Mouse (Mus musculus) CH12.LX (cell line): ENCODE results near the gene Plppr5. TPM values are rescaled to one million over a fixed set of nuclear protein-coding genes. Genes with fewer than 3 reads are reported as not detected.

ENCODE experiments used
- DNase-seq: peaks from one replicate; pipeline ENCODE4 v3.0.0-alpha.2; 2013; ENCODE audit errors: extremely low read depth
- H3K27ac ChIP-seq: 2 replicates; pipeline ENCODE4 v1.5.1; 2012; ENCODE audit warnings: low read depth, mild to moderate bottlenecking, control low read depth, moderate library complexity; ENCODE audit not compliant: insufficient read depth
- H3K27me3 ChIP-seq: replicated peaks from 2 replicates; pipeline ENCODE3; 2012; ENCODE audit warnings: inconsistent platforms
- H3K36me3 ChIP-seq, 2 experiments: replicated peaks in 1 of 2; 2 replicates each; pipeline versions ENCODE3 to v1.6.1; 2012; ENCODE audit warnings: inconsistent platforms in 1 of 2, low read length in 1 of 2, mild to moderate bottlenecking in 1 of 2, mixed read lengths in 1 of 2, moderate library complexity in 1 of 2; ENCODE audit not compliant: control insufficient read depth in 1 of 2, insufficient read depth in 1 of 2
- H3K4me1 ChIP-seq, 2 experiments: 2 replicates each; pipeline ENCODE4 v1.6.1; 2012; ENCODE audit warnings: inconsistent platforms in 1 of 2, moderate library complexity in 1 of 2; ENCODE audit not compliant: insufficient read depth in 2 of 2, control insufficient read depth in 1 of 2
- H3K4me2 ChIP-seq: 2 replicates; pipeline ENCODE4 v1.6.1; 2012; ENCODE audit warnings: low read depth, mild to moderate bottlenecking, control low read depth; ENCODE audit not compliant: poor library complexity, insufficient read depth, severe bottlenecking
- H3K4me3 ChIP-seq, 3 experiments: fragments of 150-350 bp in 1 of 3; sonication (generic) in 1 of 3; replicated peaks in 1 of 3; 2 replicates each; pipeline versions ENCODE3 to v1.5.1; 2011 to 2012; ENCODE audit warnings: low read depth in 2 of 3, low read length in 2 of 3, mild to moderate bottlenecking in 2 of 3, moderate library complexity in 2 of 3, control low read depth in 1 of 3, improper control_type of control experiment in 1 of 3, inconsistent platforms in 1 of 3, mixed read lengths in 1 of 3; ENCODE audit not compliant: poor library complexity in 1 of 3
- H3K79me2 ChIP-seq: replicated peaks from 2 replicates; pipeline ENCODE4 v1.6.1; 2012; ENCODE audit warnings: mild to moderate bottlenecking, moderate library complexity; ENCODE audit not compliant: control insufficient read depth, poor library complexity, insufficient read depth, severe bottlenecking; ENCODE audit errors: extremely low read depth
- H3K9ac ChIP-seq: 2 replicates; pipeline ENCODE4 v1.6.1; 2012; ENCODE audit warnings: low read depth, mild to moderate bottlenecking, control low read depth, moderate library complexity; ENCODE audit not compliant: insufficient read depth
- H3K9me3 ChIP-seq: replicated peaks from 2 replicates; pipeline ENCODE3; 2012; ENCODE audit warnings: low read length, inconsistent platforms, mixed read lengths
- BHLHE40 ChIP-seq: IDR thresholded peaks from 2 replicates; pipeline ENCODE4 v1.6.1; 2011; ENCODE audit warnings: mild to moderate bottlenecking, low read depth, low read length, improper control_type of control experiment
- CHD2 ChIP-seq: IDR thresholded peaks from 2 replicates; pipeline ENCODE4 v1.6.1; 2011; ENCODE audit warnings: low read length, improper control_type of control experiment
- E2F4 ChIP-seq: IDR thresholded peaks from 2 replicates; pipeline ENCODE4 v1.6.1; 2011; ENCODE audit warnings: low read depth, low read length, improper control_type of control experiment; ENCODE audit not compliant: insufficient replicate concordance
- EP300 ChIP-seq: IDR thresholded peaks from 2 replicates; pipeline ENCODE4 v1.6.1; 2011; ENCODE audit warnings: low read length, improper control_type of control experiment
- ETS1 ChIP-seq: conservative IDR thresholded peaks from 2 replicates; pipeline ENCODE4 v1.6.1; 2012; ENCODE audit warnings: low read depth, mild to moderate bottlenecking, inconsistent platforms, low read length, improper control_type of control experiment, moderate library complexity
- HCFC1 ChIP-seq: IDR thresholded peaks from 2 replicates; pipeline ENCODE4 v1.6.1; 2012; ENCODE audit warnings: low read depth, mild to moderate bottlenecking, inconsistent platforms, low read length, improper control_type of control experiment
- IRF4 ChIP-seq: IDR thresholded peaks from 2 replicates; pipeline ENCODE4 v1.6.1; 2014; ENCODE audit warnings: low read depth, mild to moderate bottlenecking, inconsistent platforms, low read length, improper control_type of control experiment
- JUN ChIP-seq: IDR thresholded peaks from 2 replicates; pipeline ENCODE4 v1.6.1; 2011; ENCODE audit warnings: low read depth, mild to moderate bottlenecking, low read length, improper control_type of control experiment, moderate library complexity; ENCODE audit not compliant: insufficient read depth
- JUND ChIP-seq: conservative IDR thresholded peaks from 2 replicates; pipeline ENCODE4 v1.6.1; 2011; ENCODE audit warnings: low read depth, low read length, improper control_type of control experiment
- KAT2A ChIP-seq: IDR thresholded peaks from 2 replicates; pipeline ENCODE4 v1.6.1; 2012; ENCODE audit warnings: low read length, improper control_type of control experiment, inconsistent platforms; ENCODE audit not compliant: insufficient replicate concordance
- MAFK ChIP-seq: IDR thresholded peaks from 2 replicates; pipeline ENCODE4 v1.6.1; 2011; ENCODE audit warnings: low read length, improper control_type of control experiment; ENCODE audit not compliant: insufficient replicate concordance
- MAX ChIP-seq: IDR thresholded peaks from 2 replicates; pipeline ENCODE4 v1.6.1; 2011; ENCODE audit warnings: low read length, improper control_type of control experiment
- MAZ ChIP-seq: IDR thresholded peaks from 2 replicates; pipeline ENCODE4 v1.6.1; 2012; ENCODE audit warnings: low read depth, mild to moderate bottlenecking, inconsistent platforms, low read length, improper control_type of control experiment, moderate library complexity
- MEF2A ChIP-seq: IDR thresholded peaks from 2 replicates; pipeline ENCODE4 v1.6.1; 2014; ENCODE audit warnings: low read depth, mild to moderate bottlenecking, inconsistent platforms, low read length, improper control_type of control experiment, borderline replicate concordance
- MXI1 ChIP-seq: IDR thresholded peaks from 2 replicates; pipeline ENCODE4 v1.6.1; 2011; ENCODE audit warnings: mild to moderate bottlenecking, low read depth, low read length, improper control_type of control experiment
- MYC ChIP-seq: IDR thresholded peaks from 2 replicates; pipeline ENCODE4 v1.6.1; 2011; ENCODE audit warnings: low read depth, mild to moderate bottlenecking, improper control_type of control experiment, low read length
- NELFE ChIP-seq: IDR thresholded peaks from 2 replicates; pipeline ENCODE4 v1.6.1; 2011; ENCODE audit warnings: low read depth, low read length, improper control_type of control experiment
- NRF1 ChIP-seq: IDR thresholded peaks from 2 replicates; pipeline ENCODE4 v1.6.1; 2014; ENCODE audit warnings: low read depth, mild to moderate bottlenecking, inconsistent platforms, low read length, improper control_type of control experiment, moderate library complexity
- POLR2A ChIP-seq: IDR thresholded peaks from 2 replicates; pipeline ENCODE4 v1.6.1; 2011; ENCODE audit warnings: low read depth, mild to moderate bottlenecking, improper control_type of control experiment, low read length
- POLR2AphosphoS2 ChIP-seq: IDR thresholded peaks from 2 replicates; pipeline ENCODE4 v1.6.1; 2011; ENCODE audit warnings: low read depth, low read length, improper control_type of control experiment
- RAD21 ChIP-seq: IDR thresholded peaks from 2 replicates; pipeline ENCODE4 v1.6.1; 2011; ENCODE audit warnings: low read depth, mild to moderate bottlenecking, low read length, improper control_type of control experiment, moderate library complexity
- RCOR1 ChIP-seq: conservative IDR thresholded peaks from 2 replicates; pipeline ENCODE4 v1.6.1; 2012; ENCODE audit warnings: low read depth, mild to moderate bottlenecking, inconsistent platforms, low read length, improper control_type of control experiment
- SIN3A ChIP-seq: IDR thresholded peaks from 2 replicates; pipeline ENCODE4 v1.6.1; 2012; ENCODE audit warnings: low read length, improper control_type of control experiment, inconsistent platforms
- SMC3 ChIP-seq: IDR thresholded peaks from 2 replicates; pipeline ENCODE4 v1.6.1; 2011; ENCODE audit warnings: low read depth, low read length, improper control_type of control experiment
- TBP ChIP-seq: conservative IDR thresholded peaks from 2 replicates; pipeline ENCODE4 v1.6.1; 2011; ENCODE audit warnings: low read depth, low read length, improper control_type of control experiment
- TCF12 ChIP-seq: IDR thresholded peaks from 2 replicates; pipeline ENCODE4 v1.6.1; 2014; ENCODE audit warnings: low read depth, mild to moderate bottlenecking, inconsistent platforms, low read length, improper control_type of control experiment
- UBTF ChIP-seq: IDR thresholded peaks from 2 replicates; pipeline ENCODE4 v1.6.1; 2012; ENCODE audit warnings: low read depth, mild to moderate bottlenecking, inconsistent platforms, low read length, improper control_type of control experiment, moderate library complexity
- USF1 ChIP-seq: IDR thresholded peaks from 2 replicates; pipeline ENCODE4 v1.6.1; 2014; ENCODE audit warnings: low read depth, mild to moderate bottlenecking, inconsistent platforms, low read length, improper control_type of control experiment
- USF2 ChIP-seq: conservative IDR thresholded peaks from 2 replicates; pipeline ENCODE4 v1.6.1; 2011; ENCODE audit warnings: low read depth, low read length, improper control_type of control experiment
- ZKSCAN1 ChIP-seq: IDR thresholded peaks from 2 replicates; pipeline ENCODE4 v1.6.1; 2012; ENCODE audit warnings: low read depth, inconsistent platforms, low read length, improper control_type of control experiment, borderline replicate concordance
- ZNF384 ChIP-seq: IDR thresholded peaks from 2 replicates; pipeline ENCODE4 v1.6.1; 2012; ENCODE audit warnings: low read depth, low read length, improper control_type of control experiment, inconsistent platforms
- dilution Hi-C: fragments of 300-500 bp; cut with MboI; formaldehyde crosslinking; loops from 2 replicates; pipeline ENCODE4 v1.14.3; 2020; ENCODE audit warnings: low sequenced_read_pairs; ENCODE audit not compliant: extremely low pct_unique_long_range_greater_than_20kb, extremely low pct_ligation_motif_present
- in situ Hi-C: fragments of 300-500 bp; cut with MboI; formaldehyde crosslinking; loops from 3 replicates; pipeline ENCODE4 v1.14.3; 2019; ENCODE audit warnings: low sequenced_read_pairs, low pct_ligation_motif_present, low pct_unique_long_range_greater_than_20kb, mixed read lengths
- polyA plus RNA-seq: library from polyadenylated mRNA; unstranded; fragments of >175 nt; gene quantifications from 2 replicates; pipeline ENCODE4 v1.2.1, GENCODE M21; 2012; ENCODE audit warnings: low read depth; ENCODE audit not compliant: insufficient read length
- total RNA-seq, 2 experiments: library from RNA; depleted of rRNA; stranded (reverse); fragments of 300-350 nt in 1 of 2; fragments of >200 nt in 1 of 2; gene quantifications; 2 replicates each; pipeline ENCODE4 v1.2.3; 2012 to 2014

The Plppr5 gene
- total RNA-seq (2012; rRNA removed): not detected in 2 replicates
- not detected in 2 replicates for total RNA-seq (2014; rRNA removed)
- polyA plus RNA-seq: not detected in 2 replicates

GRCm38 (mm10) chr3:117574529-117575252, at the start of gene Plppr5:
TSS of gene Plppr5 (plus strand) at chr3:117574836.
- no peak within 1 kb of the TSS for H3K9ac ChIP-seq
- H3K9me3 ChIP-seq: no peaks in the 10 kb centered on the region
- in situ Hi-C loops: no loop called here
- dilution Hi-C loops: no loop called here
- no peaks in the 10 kb centered on the region for H3K4me1 ChIP-seq
- no peak for TF ChIP-seq TCF12
- TF ChIP-seq NRF1: no peak
- no peak for TF ChIP-seq NELFE
- TF ChIP-seq POLR2A: no peak
- TF ChIP-seq KAT2A: no peak
- no peak for TF ChIP-seq USF2
- no peak within 1 kb of the TSS for H3K27ac ChIP-seq
- no peak within 1 kb of the TSS for H3K4me2 ChIP-seq
- DNase-seq: no peak
- no peaks in the 10 kb centered on the region for H3K79me2 ChIP-seq
- no peaks in the 10 kb centered on the region for H3K36me3 ChIP-seq
- H3K27me3 ChIP-seq: no peaks in the 10 kb centered on the region
- no peak within 1 kb of the TSS for H3K4me3 ChIP-seq

DNA sequence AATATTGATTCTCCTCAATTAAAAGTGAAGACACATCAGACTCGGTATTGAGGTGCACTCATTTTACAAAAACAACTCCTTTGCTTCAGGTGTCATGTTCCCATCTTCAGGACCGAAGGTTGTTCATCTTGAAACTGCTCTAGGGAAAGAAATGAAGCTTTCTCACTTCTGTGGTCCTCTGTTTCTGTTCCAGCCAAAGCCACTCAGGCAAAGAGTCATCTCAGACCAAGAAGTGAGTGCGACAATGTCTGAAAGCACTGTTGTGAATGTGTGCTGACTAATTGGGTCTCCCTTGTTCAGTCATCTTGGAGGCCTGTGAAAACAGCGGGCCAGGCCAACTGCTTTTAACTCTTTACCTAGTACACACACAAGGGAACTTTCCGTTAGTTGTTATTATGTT, 24.7 kb upstream of the Plppr5 start:
- no peak overlapping the region for H3K4me3 ChIP-seq
- H3K4me1 ChIP-seq: peaks cover 0 to 27% of the 10 kb centered on the region in 2 experiments; a peak in 2 of 4 replicates
- H3K9me3 ChIP-seq: no peaks in the 10 kb centered on the region
- no peaks in the 10 kb centered on the region for H3K79me2 ChIP-seq
- H3K27me3 ChIP-seq: no peaks in the 10 kb centered on the region
- H3K27ac ChIP-seq: no peak overlapping the region
- dilution Hi-C loops: no loop called here
- H3K4me2 ChIP-seq: peak overlapping the region; percentile 61; the same call in 1 of the 2 replicates
- in situ Hi-C loops: no loop called here
- DNase-seq: peak; percentile 86
- TF ChIP-seq RAD21: no peak; the same call in 1 of the 2 replicates
- TF ChIP-seq USF1: no peak
- TF ChIP-seq ETS1: peak; percentile 79
- TF ChIP-seq E2F4: no peak
- TF ChIP-seq ZKSCAN1: no peak
- TF ChIP-seq MXI1: peak; percentile 29; the same call in 1 of the 2 replicates
- TF ChIP-seq TCF12: peak; percentile 71
- TF ChIP-seq RCOR1: peak; percentile 88
- TF ChIP-seq MAX: no peak
- TF ChIP-seq UBTF: no peak
- TF ChIP-seq MEF2A: peak; percentile 75; the same call in 1 of the 2 replicates
- peak; percentile 97 for TF ChIP-seq EP300
- TF ChIP-seq SIN3A: no peak
- peak; percentile 94 for TF ChIP-seq JUN
- TF ChIP-seq POLR2AphosphoS2: no peak
- TF ChIP-seq BHLHE40: peak; percentile 78
- TF ChIP-seq ZNF384: 0 out of 2 replicates have a peak, but pooled peaks have one; percentile 60
- TF ChIP-seq SMC3: no peak
- peak; percentile 43; the same call in 1 of the 2 replicates for TF ChIP-seq MAFK
- TF ChIP-seq CHD2: peak; percentile 64
- TF ChIP-seq MAZ: no peak; the same call in 1 of the 2 replicates
- TF ChIP-seq USF2: no peak
- 0 out of 2 replicates have a peak, but pooled peaks have one; percentile 27 for TF ChIP-seq TBP
- TF ChIP-seq NRF1: no peak
- TF ChIP-seq JUND: peak; percentile 94
- TF ChIP-seq HCFC1: peak; percentile 39; the same call in 1 of the 2 replicates
- peak; percentile 39; the same call in 1 of the 2 replicates for TF ChIP-seq MYC
- peak; percentile 96 for TF ChIP-seq IRF4
- H3K9ac ChIP-seq: no peak overlapping the region
- H3K36me3 ChIP-seq: no peaks in the 10 kb centered on the region
